Comparison of ENCODE assay signal across 22 mouse cellular contexts in the genomic region with DNA sequence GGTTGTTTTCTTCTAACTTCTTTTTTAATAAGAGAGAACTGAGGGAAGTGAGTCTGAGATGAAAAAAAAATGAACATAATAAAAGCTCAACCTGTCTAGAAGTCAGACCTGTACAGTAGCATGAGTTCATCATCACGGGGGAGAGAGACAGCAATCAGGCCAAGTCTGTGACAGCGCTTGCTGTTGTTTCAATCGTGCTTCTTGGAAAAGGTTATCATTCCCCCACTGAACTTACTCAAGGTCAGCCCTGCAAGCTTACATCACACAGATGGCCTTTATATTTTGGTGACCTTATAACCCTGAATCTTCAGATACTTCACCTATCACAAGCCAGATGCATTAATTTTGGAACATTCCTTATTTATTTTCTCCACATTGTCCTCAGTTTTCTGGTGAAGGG.
A peak's percentile ranks its signal among the peaks of the same experiment; 100 is the strongest.
DNase-seq lines count a peak whose midpoint lies in the region; ATAC-seq and TF ChIP-seq lines count a peak whose summit lies in the region.
"Had no signal": no experiment of that assay in that cellular context is flagged by ENCODE, and none has a peak within 500 bp of the region (broad histone marks: within the 10 kb centered on the region; RNA-seq: fewer than 3 reads in every experiment).

No protein-coding gene starts in this region.

- intact Hi-C loops in heart, adult 2 months (cut with DNase I): no loop called here
- intact Hi-C loops in heart, postnatal 36 days (cut with DNase I): no loop called here

- 19% methylated on average over 3 of the region's 3 CpGs for WGBS in heart, adult 2 months

- no peak for TF ChIP-seq CTCF in heart, adult 2 months (IDR thresholded peaks at IDR 0.05)

- H3K27ac ChIP-seq in heart, adult 2 months: no peak overlapping the region
- H3K27ac ChIP-seq: embryonic facial prominence, embryonic 12.5 days; embryonic facial prominence, embryonic 15.5 days; hindbrain, embryonic 10.5 days; hindbrain, embryonic 13.5 days; intestine, embryonic 15.5 days had no signal

- TF ChIP-seq POLR2A in heart, adult 2 months (IDR thresholded peaks at IDR 0.05; ENCODE audit: insufficient read depth, low read depth, low read length): no peak

- peaks cover 55% of the 10 kb centered on the region for H3K36me3 ChIP-seq in heart, adult 2 months (ENCODE audit: control insufficient read depth, insufficient read depth, low read length)
- H3K36me3 ChIP-seq: embryonic facial prominence, embryonic 12.5 days; embryonic facial prominence, embryonic 15.5 days; hindbrain, embryonic 10.5 days; hindbrain, embryonic 13.5 days; intestine, embryonic 15.5 days had no signal

- H3K79me2 ChIP-seq in heart, adult 2 months (replicated peaks; ENCODE audit: control insufficient read depth, insufficient read depth, low read length): peaks cover 1% of the 10 kb centered on the region; the same call in 1 of the 2 replicates

- H3K4me3 ChIP-seq in heart, adult 2 months: no peak overlapping the region
- H3K4me3 ChIP-seq: embryonic facial prominence, embryonic 12.5 days; embryonic facial prominence, embryonic 15.5 days; hindbrain, embryonic 10.5 days; hindbrain, embryonic 13.5 days; intestine, embryonic 15.5 days had no signal

- 0 out of 2 replicates have a peak, but pooled peaks have one; percentile 27 for ATAC-seq in megakaryocyte progenitor cell, adult 5-6 weeks (replicated peaks; ENCODE audit: poor library complexity)
- ATAC-seq: CD4-positive, CD25-positive, alpha-beta regulatory T cell, adult 4 months; forebrain, embryonic 14.5 days; forebrain, postnatal 0 days; hindbrain, embryonic 16.5 days; intestine, embryonic 15.5 days had no signal

- 0 out of 2 replicates have a peak, but pooled peaks have one; percentile 21 for TF ChIP-seq EP300 in heart, adult 2 months (IDR thresholded peaks at IDR 0.05; ENCODE audit: insufficient read depth, low read depth, low read length)

- no peak overlapping the region for H3K9ac ChIP-seq in heart, adult 2 months (ENCODE audit: low read depth, low read length)
- H3K9ac ChIP-seq: embryonic facial prominence, embryonic 12.5 days; embryonic facial prominence, embryonic 15.5 days; forebrain, postnatal 0 days; hindbrain, embryonic 13.5 days; intestine, embryonic 15.5 days had no signal

- DNase-seq in adrenal gland, adult 8-10 months: peak; percentile 59
- no peak for DNase-seq in adrenal gland, adult 18-20 months (ENCODE audit: low spot score in 2 of 2)
- no peak for DNase-seq in heart, adult 2 months
- no peak for DNase-seq in heart, postnatal 36 days
- DNase-seq in right cerebral cortex, adult 18-20 months: no peak
- DNase-seq: cerebellum, adult 11 months; cerebellum, adult 2 months; cerebellum, adult 9-11 months; cerebellum, postnatal 25 days; forebrain, postnatal 0 days; gastrocnemius, postnatal 10 days; gastrocnemius, postnatal 36 days; kidney, adult 11 months had no signal

- H3K4me1 ChIP-seq in heart, adult 2 months (ENCODE audit: control insufficient read depth, insufficient read depth, low read length): peaks cover 22% of the 10 kb centered on the region
- H3K4me1 ChIP-seq: embryonic facial prominence, embryonic 12.5 days; embryonic facial prominence, embryonic 15.5 days had no signal

- H3K27me3 ChIP-seq in heart, adult 2 months (ENCODE audit: control insufficient read depth, insufficient read depth, low read length): no peaks in the 10 kb centered on the region
- H3K27me3 ChIP-seq: embryonic facial prominence, embryonic 12.5 days; embryonic facial prominence, embryonic 15.5 days; hindbrain, embryonic 13.5 days; intestine, embryonic 15.5 days had no signal
